Mouse (Mus musculus): ENCODE data around the gene Rnf103.

DNA sequence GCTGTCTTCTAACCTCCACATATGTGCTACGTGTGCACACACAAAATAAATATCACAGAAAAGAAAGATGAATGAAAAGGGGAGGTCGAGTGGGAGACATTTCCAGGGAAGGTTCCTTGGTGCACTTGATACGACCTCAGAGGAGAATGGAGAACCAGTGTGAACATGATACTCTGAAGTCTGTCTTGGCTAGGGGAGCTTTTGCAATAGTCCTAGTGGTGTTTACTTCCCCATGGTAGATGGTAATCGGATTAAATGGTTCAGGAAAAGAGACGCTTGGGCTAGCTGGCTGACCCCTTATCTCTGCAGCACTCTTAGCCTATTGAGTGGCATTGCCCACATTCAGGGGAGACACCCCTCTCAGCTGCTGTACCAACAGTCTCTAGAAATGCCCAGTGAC, 16.9 kb upstream of the Rnf103 start:
- TF ChIP-seq CTCF (IDR thresholded peaks at IDR 0.05; ENCODE audit: low read depth) (no peak), EP300 (IDR thresholded peaks at IDR 0.05; ENCODE audit: low read depth) (no peak)

Measured in liver, embryonic 14.5 days (tissue).